In genomic region chr15:8781159-8782130, GRCm38 (mm10) we compare ENCODE assay signal across 9 mouse cellular contexts.
A peak's percentile ranks its signal among the peaks of the same experiment; 100 is the strongest.
DNase-seq lines count a peak whose midpoint lies in the region; ATAC-seq and TF ChIP-seq lines count a peak whose summit lies in the region.
"Had no signal": no experiment of that assay in that cellular context is flagged by ENCODE, and none has a peak within 500 bp of the region (broad histone marks: within the 10 kb centered on the region; RNA-seq: fewer than 3 reads in every experiment).

No protein-coding gene starts in this region.

- H3K9ac ChIP-seq in hindbrain, embryonic 14.5 days, result no peak overlapping the region
- H3K9ac ChIP-seq in midbrain, embryonic 11.5 days (ENCODE audit: low read length), result no peak overlapping the region; the same call in 1 of the 2 replicates

- no peak for TF ChIP-seq CTCF in E14TG2a.4 (conservative IDR thresholded peaks at IDR 0.05; ENCODE audit: low read length)

- DNase-seq in embryo, embryonic 10 days (ENCODE audit: low spot score), result peak; percentile 61
- DNase-seq in hindbrain, embryonic 14.5 days (ENCODE audit: low spot score), result peak; percentile 65
- peak; percentile 89 for DNase-seq in midbrain, embryonic 11.5 days (ENCODE audit: low spot score, missing footprints)
- no peak for DNase-seq in gastrocnemius, postnatal 14 days
- DNase-seq in lung, postnatal 36 days, result no peak
- no peak for DNase-seq in lung, postnatal 4 days
- no peak for DNase-seq in thymus, postnatal 4 days
- DNase-seq: gastrocnemius, postnatal 36 days had no signal

- H3K4me2 ChIP-seq in hindbrain, embryonic 14.5 days (replicated peaks), result peak overlapping the region; percentile 4; the same call in 1 of the 2 replicates
- H3K4me2 ChIP-seq in midbrain, embryonic 11.5 days, result no peak overlapping the region

- H3K27me3 ChIP-seq in E14TG2a.4 (ENCODE audit: insufficient read depth, low read length), result peaks cover 13% of the 10 kb centered on the region
- no peaks in the 10 kb centered on the region for H3K27me3 ChIP-seq in hindbrain, embryonic 14.5 days (ENCODE audit: control insufficient read depth, insufficient read depth, low read length)
- H3K27me3 ChIP-seq in midbrain, embryonic 11.5 days (ENCODE audit: control insufficient read depth, insufficient read depth, low read length), result no peaks in the 10 kb centered on the region

- H3K27ac ChIP-seq in hindbrain, embryonic 14.5 days, result peak overlapping the region; percentile 43
- peak overlapping the region; percentile 55 for H3K27ac ChIP-seq in midbrain, embryonic 11.5 days (ENCODE audit: low read depth, low read length)

- intact Hi-C loops in gastrocnemius, postnatal 14 days (cut with DNase I; ENCODE audit: low total_unique reads), result no loop called here

- no peaks in the 10 kb centered on the region for H3K9me3 ChIP-seq in E14TG2a.4 (ENCODE audit: low read length)
- no peaks in the 10 kb centered on the region for H3K9me3 ChIP-seq in hindbrain, embryonic 14.5 days (ENCODE audit: control insufficient read depth, low read length)
- no peaks in the 10 kb centered on the region for H3K9me3 ChIP-seq in midbrain, embryonic 11.5 days (ENCODE audit: control insufficient read depth, low read length)

- H3K36me3 ChIP-seq in E14TG2a.4 (ENCODE audit: insufficient read depth, low read length), result no peaks in the 10 kb centered on the region
- H3K36me3 ChIP-seq in hindbrain, embryonic 14.5 days (replicated peaks; ENCODE audit: control insufficient read depth, insufficient read depth), result no peaks in the 10 kb centered on the region
- no peaks in the 10 kb centered on the region for H3K36me3 ChIP-seq in midbrain, embryonic 11.5 days (ENCODE audit: control insufficient read depth, insufficient read depth, low read length)

- peaks cover 42% of the 10 kb centered on the region for H3K4me1 ChIP-seq in E14TG2a.4 (replicated peaks; ENCODE audit: low read depth, low read length)
- H3K4me1 ChIP-seq in hindbrain, embryonic 14.5 days (replicated peaks; ENCODE audit: control insufficient read depth, insufficient read depth, low read length), result peaks cover 7% of the 10 kb centered on the region; the same call in 1 of the 2 replicates
- H3K4me1 ChIP-seq in midbrain, embryonic 11.5 days (ENCODE audit: control insufficient read depth, insufficient read depth, low read length), result peaks cover 5% of the 10 kb centered on the region

- H3K4me3 ChIP-seq in E14TG2a.4 (replicated peaks; ENCODE audit: low read length), result peak overlapping the region; percentile 53
- no peak overlapping the region for H3K4me3 ChIP-seq in hindbrain, embryonic 14.5 days (replicated peaks; ENCODE audit: low read length)
- H3K4me3 ChIP-seq in midbrain, embryonic 11.5 days (ENCODE audit: low read depth, low read length), result no peak overlapping the region

- WGBS in hindbrain, embryonic 14.5 days, result 30% methylated on average over 28 of the region's 28 CpGs
- WGBS in midbrain, embryonic 11.5 days, result 65% methylated on average over 28 of the region's 28 CpGs

- ATAC-seq in hindbrain, embryonic 14.5 days (ENCODE audit: low FRiP score), result peak; percentile 88
- peak; percentile 88 for ATAC-seq in midbrain, embryonic 11.5 days (ENCODE audit: low FRiP score)

Comparison
In these comparisons a context has a peak if more than half of its experiments do, and no peak if none do; other contexts are left out.
1. DNase-seq: peak in embryo, embryonic 10 days (single experiment), hindbrain, embryonic 14.5 days (single experiment) and midbrain, embryonic 11.5 days (single experiment); none in gastrocnemius, postnatal 14 days (single experiment), lung, postnatal 36 days (single experiment), lung, postnatal 4 days (0 of 2) and thymus, postnatal 4 days (single experiment).